Mouse (Mus musculus): Measurements from ENCODE around the gene Ulk1. TPM values are rescaled to one million over a fixed set of nuclear protein-coding genes. Genes with fewer than 3 reads are reported as not detected.

The Ulk1 gene
- polyA plus RNA-seq, 1 experiment = 154 TPM

GRCm38 (mm10) chr5:110780761-110781528, 29.0 kb downstream of the Ulk1 start:
- TF ChIP-seq GATA1 (IDR thresholded peaks at IDR 0.05; ENCODE audit: low read length) = no peak

DNA sequence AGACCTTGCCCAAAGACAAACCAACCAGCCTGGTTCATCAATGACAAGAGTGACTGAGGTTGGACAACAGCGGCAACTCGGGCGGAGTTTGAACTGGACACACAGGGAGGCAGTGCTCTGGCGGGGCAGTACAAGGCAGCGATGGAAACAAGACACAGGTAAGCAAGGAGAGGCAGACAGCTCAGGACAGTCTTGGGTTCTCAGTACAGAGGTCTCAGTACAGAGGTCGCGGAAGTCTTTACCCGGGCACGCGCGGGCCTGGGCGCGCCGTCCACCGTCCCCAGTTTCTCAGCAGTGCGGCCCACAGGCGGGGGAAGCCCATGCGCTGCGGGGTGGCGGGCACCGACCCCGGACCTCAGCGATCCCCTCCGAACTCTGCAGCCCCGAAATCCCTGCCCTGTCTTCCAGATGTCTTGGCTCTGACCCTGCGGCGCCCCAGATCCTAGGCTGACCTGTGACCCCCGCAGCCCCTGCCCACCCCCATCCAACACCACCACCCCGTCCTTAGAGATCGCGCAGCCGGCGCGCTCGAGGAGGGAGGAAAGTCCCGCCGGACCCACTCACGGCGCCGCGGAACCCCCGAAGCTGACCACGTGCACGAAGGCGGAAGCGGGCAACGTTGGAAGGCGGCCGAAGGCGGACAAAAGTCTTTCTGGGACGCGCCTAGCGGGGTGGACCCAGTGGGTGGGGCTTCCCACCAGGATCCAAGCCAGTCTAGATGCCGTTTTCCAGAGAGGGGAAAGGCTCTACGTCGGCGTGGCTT, 29.7 kb downstream of the Ulk1 start, which contains the start of gene Pus1:
Pus1 (minus strand) TSS at position 662 of the 763 bp plus-strand sequence.
- TF ChIP-seq GATA1 (IDR thresholded peaks at IDR 0.05; ENCODE audit: low read length) = no peak

GRCm38 (mm10) chr5:110779276-110779997, 30.5 kb downstream of the Ulk1 start:
- TF ChIP-seq GATA1 (IDR thresholded peaks at IDR 0.05; ENCODE audit: low read length) = no peak

DNA sequence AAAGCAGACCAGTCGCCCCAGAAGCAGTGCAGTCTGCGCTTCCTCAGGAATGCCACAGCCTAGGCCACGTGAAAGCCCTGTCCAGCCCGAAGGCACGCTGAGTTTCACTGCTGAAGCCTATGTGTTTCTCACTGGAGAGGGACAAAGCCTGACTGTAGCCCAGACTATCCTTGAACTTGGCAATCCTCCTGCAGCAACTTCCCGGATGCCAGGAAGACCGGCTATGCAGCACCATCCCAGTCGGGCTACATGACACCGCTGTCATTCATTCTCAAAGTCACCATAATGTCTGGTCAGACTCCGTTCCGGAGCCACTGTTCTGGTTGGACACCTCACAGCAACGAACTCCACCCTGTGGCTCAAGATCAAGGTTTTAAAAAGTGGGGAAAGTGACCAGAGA, 31.6 kb downstream of the Ulk1 start:
- no peak for TF ChIP-seq GATA1 (IDR thresholded peaks at IDR 0.05; ENCODE audit: low read length)

GRCm38 (mm10) chr5:110776141-110776540, 33.8 kb downstream of the Ulk1 start:
- no peak for TF ChIP-seq GATA1 (IDR thresholded peaks at IDR 0.05; ENCODE audit: low read length)

DNA sequence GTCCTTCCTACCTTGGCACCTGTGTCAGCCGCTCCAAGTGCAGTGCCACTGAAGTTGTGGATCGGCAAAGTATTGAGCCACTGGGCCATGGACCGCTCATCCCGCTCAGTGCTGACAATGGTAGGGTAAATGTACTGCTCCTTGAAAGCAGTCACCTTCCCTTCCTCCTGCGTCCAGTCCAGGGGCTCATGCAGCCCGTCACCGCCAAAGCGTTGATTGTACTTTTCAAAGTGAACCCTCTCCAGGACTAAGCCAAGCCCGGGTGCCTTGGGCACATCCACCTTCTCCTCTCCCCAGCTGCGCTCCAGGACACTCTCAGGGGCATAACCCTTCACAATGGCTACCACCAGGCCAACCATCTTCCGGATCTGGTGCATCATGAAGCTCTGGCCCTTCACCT, 35.4 kb downstream of the Ulk1 start:
- no peak for TF ChIP-seq GATA1 (IDR thresholded peaks at IDR 0.05; ENCODE audit: low read length)

DNA sequence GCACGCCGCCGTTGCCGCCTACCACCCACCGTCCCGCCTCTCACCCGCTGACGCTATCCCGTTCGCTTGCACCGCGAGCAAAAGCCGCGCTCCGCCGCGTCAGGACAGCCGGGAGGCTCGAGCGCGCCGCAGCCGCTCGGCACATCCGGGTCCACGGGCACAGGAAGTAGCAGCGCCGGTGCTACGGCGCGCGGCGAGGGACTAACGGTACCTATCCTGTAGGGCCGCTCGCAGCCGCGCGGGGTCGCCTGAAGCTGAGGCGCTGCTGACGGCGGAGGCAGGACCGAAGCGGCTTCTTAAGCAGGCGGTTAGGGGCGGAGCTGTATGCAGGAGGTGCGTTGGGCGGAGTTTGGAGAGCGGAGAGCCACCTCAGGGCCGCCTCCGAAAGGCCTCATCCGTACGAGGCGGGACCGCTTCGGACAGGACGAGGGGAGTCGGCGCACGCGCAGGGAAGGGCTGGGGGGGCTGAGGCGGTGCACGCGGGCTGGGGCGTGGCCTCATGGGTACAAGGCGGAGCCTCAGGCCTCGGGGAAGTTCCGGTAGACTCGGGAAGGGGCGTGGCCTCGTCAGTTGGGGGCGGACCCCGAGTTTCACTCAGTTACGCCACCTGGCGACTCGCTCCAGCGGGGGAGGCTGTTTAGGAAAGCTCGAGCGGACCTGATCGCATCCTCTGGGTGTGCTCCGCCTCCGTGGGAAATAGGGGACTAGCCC, 39.3 kb downstream of the Ulk1 start, which contains the start of gene Ep400:
Ep400 (minus strand) TSS at position 270 of the 711 bp plus-strand sequence.
- no peak for TF ChIP-seq GATA1 (IDR thresholded peaks at IDR 0.05; ENCODE audit: low read length)

DNA sequence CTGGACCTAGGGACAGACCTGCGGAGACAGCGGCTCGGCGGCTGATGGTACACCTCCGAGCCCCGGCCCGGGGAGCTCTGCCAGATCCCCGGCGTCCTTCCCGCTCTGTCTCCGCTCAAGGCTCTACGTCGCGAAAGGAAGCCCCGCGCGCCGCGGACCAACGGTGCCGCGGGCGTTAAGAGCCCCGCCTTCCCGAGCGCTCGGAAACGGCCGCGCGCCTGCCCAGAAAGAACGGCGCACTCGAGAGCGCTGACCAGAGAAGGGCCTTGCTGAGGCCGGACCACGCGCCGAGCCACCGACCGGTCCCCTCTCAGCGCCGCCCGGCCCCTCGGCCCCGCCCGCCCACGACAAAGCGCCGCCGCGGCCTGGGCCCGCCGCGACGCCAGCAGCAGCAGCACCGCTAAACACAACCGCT, 39.9 kb downstream of the Ulk1 start:
- TF ChIP-seq GATA1 (IDR thresholded peaks at IDR 0.05; ENCODE audit: low read length) = no peak

- no peak for TF ChIP-seq GATA1 (IDR thresholded peaks at IDR 0.05; ENCODE audit: low read length)
Observed at GRCm38 (mm10) chr5:110769272-110769671, 40.6 kb downstream of the Ulk1 start.

GRCm38 (mm10) chr5:110763890-110764289, 46.0 kb downstream of the Ulk1 start:
- no peak for TF ChIP-seq GATA1 (IDR thresholded peaks at IDR 0.05; ENCODE audit: low read length)

- TF ChIP-seq GATA1 (IDR thresholded peaks at IDR 0.05; ENCODE audit: low read length) = no peak
Observed at GRCm38 (mm10) chr5:110745021-110745420, 64.9 kb downstream of the Ulk1 start.

DNA sequence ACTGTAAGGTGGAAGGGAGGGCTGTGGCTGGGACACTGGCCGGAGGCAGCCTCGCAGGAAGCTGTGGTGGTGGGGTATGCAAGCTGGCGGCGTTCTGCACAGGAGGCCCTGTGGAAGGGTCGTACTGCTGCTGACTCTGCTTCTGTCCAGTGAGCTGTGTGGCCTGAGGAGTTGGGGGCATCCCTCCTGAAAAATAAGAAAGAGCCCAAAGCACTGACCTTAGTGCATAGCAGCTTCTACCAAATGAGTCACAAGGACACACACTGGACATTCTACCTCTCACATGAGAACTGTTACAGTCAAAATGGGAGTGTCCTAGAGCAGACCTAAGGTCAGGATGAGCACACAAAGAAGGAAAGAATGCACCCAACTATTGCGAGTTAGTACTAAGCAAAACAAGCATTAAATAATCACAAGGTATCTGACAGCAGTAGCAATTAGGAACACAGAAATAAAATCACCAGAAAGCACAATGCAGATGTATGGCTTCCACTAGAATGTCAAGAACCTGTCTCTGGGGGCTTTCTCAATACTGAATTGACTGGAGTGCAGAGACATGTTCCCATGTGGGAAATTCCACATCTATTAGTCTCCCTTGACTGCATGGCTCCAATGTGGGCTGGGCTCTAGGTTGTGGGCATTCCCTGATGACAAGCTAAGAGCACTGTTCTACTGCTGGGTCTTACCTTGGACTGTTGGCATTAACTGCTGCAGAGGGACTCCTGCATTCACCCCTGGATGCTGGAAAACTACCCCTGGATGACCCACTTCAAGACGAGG, 70.2 kb downstream of the Ulk1 start:
- TF ChIP-seq GATA1 (IDR thresholded peaks at IDR 0.05; ENCODE audit: low read length) = no peak

DNA sequence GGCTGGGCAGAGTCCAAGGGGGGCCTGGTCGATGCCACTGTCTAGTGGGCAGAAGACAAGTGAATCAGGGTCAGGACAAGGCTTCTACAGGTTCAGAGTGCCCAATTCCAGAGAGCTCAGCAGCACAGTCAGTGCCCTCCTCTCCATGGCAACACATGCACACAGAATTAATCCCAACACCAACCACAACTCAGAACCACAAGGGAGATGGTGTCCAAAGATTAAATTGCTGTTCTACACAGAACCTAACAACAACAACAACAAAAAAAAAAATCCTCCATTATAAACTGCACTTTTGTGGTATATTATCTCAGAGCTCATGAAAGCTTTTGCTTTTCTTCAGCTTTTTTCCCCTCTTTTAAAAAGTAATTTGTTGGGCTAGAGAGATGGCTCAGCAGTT, 74.3 kb downstream of the Ulk1 start:
- no peak for TF ChIP-seq GATA1 (IDR thresholded peaks at IDR 0.05; ENCODE audit: low read length)

Other genes starting within 250 kb of the Ulk1 start
- 228 and 255 TPM in 2 replicates for gene Noc4l, start 156.7 kb downstream of the Ulk1 start, polyA plus RNA-seq (2012)
- gene Ddx51, start 156.6 kb downstream of the Ulk1 start, polyA plus RNA-seq (2012) = 14.9 and 18.8 TPM in 2 replicates
- 86.1 and 147 TPM in 2 replicates for gene Ep400, start 39.4 kb downstream of the Ulk1 start, polyA plus RNA-seq (2012)
- 131 and 177 TPM in 2 replicates for gene Pus1, start 29.4 kb downstream of the Ulk1 start, polyA plus RNA-seq (2012)
- 53.4 and 69.7 TPM in 2 replicates for gene Hscb, start 29.7 kb upstream of the Ulk1 start, polyA plus RNA-seq (2012)
- gene Chek2, start 29.9 kb upstream of the Ulk1 start, polyA plus RNA-seq (2012) = 1.6 and 2.0 TPM in 2 replicates
- gene Ttc28, start 69.7 kb upstream of the Ulk1 start, polyA plus RNA-seq (2012) = 0.62 and 0.70 TPM in 2 replicates